Mouse (Mus musculus) ovary, postnatal 36 days (tissue): ENCODE measurements at regions not wholly inside any gene's neighbourhood (a gene's known extent, or its start where the extent isn't known, plus 50 kb on each side); places are given as distances from the start of the nearest gene placed in this dataset.

ENCODE experiments used
- DNase-seq: peaks from one replicate; pipeline ENCODE4 v3.0.0; 2022; ENCODE audit warnings: low spot score, mixed read lengths

GRCm38 (mm10) chr4:95154377-95154776 is 102.4 kb upstream of the Jun start:
- no peak for DNase-seq

- no peak for DNase-seq
These were observed 103.2 kb upstream of the Jun start for GRCm38 (mm10) chr4:95155178-95155577.

GRCm38 (mm10) chr4:95155796-95156195 is 103.8 kb upstream of the Jun start:
- DNase-seq: no peak

DNA sequence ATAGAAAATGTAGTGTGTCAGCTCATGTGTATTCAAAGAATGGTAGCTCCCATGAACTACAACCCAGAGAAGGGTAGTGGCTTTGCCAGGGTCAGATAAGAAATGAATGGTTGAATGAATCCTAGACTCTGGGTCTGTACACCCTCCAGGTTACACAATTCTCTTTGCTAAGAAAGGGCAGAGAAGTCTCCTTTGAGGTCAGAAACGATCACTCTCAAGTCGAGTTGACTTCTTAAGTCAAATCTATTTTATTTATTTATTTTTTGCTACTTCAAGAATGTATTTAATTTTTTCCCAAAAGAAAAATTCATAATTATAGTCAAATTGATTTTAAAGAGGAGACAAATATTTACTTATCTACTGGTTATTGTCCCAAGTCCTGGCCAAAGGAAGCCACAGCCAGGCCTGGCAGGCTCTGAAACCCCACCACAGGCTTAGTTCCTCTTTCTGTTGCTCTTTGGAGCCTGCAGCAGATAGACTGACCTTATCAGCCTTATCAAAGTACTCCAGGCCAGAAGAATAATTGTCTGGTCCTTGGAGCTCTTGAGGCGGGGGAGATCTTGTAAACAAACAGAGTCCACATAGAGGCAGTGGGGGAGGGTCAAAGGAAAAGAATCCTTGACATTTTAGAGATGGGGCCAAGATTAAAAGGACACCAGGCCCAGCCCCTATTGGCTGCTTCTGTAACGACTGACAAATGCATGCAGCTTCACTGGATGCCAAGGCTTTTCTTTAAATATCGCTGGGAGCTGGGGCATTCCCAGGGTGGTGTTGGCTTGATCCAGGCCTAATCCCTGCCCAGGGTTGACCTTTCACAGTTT is 104.6 kb upstream of the Jun start:
- DNase-seq: peak; percentile 52

GRCm38 (mm10) chr4:95157653-95158430 is 105.8 kb upstream of the Jun start:
- DNase-seq: no peak

GRCm38 (mm10) chr4:95158632-95159424 is 106.8 kb upstream of the Jun start:
- no peak for DNase-seq

- no peak for DNase-seq
These were observed 107.8 kb upstream of the Jun start for GRCm38 (mm10) chr4:95159821-95160220.

DNA sequence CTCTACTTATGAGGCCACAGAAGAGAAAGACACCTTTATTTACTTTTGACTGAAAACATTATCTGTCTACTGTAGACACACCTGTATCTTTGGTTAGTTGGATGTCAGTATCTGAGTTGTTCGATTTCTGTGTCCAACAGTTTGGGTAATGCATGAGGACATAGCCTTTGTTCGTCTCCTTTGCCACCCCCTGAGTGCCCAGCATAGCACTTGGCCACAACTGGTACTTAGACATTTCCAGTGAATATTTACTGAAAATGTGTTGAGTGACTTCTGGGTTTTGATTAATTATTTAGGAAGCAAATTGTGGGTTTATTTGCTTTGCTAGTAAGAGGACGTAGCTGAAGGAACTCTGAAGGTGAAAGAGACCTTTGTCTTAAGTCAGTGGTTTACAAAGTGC is 108.4 kb upstream of the Jun start:
- no peak for DNase-seq

DNA sequence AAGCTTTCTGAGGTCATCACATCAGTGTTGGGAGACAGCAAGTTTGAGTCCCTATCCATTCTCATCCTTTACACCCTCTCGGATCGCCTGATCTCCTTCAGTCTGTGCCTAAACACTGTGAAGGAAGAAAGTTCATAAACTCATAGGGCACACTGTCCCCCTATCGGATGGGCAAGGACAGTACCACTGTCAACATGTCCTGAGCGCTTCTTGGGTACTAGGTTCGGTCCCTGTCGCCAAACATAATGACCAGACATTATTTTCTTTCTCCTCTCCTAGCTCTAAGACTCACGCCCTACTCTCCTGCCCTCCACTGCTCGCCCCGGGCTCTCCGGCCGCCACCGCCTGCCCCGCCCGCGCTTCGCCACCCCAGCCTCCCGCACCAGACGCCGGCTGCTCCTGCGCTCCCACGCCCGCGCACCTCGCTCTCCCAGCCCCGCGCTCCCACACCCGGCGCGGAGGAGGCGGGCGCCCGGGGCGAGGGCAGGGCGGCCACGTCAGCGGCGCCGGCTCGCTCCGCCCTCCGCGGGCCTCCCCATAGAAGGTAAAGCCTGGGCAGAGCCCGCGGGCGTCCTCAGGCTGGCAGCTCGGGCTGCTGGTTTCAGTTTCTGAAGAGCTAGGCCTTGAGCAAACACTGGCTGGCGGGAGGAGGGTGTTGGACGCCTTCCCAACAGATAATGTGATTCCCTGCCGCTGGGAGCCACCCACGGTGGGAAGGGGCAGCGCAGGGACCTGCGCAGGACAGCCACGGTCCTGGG is 109.1 kb upstream of the Jun start:
- peak; percentile 94 for DNase-seq

DNA sequence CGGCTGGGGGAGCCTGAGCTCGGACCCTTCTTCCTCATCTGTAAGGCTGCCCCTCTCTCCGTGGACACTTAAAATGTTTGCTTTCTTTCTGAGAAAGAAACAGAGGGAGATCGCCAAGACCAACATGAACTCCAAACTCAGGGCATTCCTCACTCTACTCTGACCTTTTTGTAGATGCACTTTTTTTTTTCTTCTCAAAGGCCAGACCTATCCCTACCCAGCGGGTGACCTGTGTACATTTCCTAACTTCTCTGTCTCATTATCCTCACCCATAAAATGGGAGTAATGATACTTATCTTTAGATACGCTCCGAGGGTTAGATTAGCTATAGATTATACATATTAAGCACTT is 109.6 kb upstream of the Jun start:
- no peak for DNase-seq

GRCm38 (mm10) chr4:95162386-95163090 is 110.5 kb upstream of the Jun start:
- DNase-seq: no peak

- DNase-seq: no peak
These were observed 111.4 kb upstream of the Jun start for GRCm38 (mm10) chr4:95163403-95163802.

DNA sequence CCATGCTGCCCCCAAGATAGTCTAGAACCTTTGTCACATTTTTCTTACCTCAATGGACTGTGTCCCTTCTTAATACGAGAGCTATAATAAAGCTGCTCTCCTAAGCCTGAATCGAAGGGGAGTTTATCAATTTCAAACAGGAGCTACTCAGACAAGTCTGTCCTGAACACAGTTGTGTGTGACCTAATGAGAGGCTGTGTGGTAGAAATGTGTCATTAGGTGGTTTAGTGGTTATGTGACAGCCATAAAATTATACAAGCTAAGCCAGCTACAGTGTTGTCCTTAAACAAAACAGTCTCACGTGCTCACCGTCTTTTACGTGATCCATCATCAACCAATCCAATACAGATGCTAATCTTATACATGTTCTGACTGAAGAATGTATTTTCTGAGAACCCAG is 114.5 kb upstream of the Jun start:
- no peak for DNase-seq

GRCm38 (mm10) chr4:95167216-95167615 is 115.2 kb upstream of the Jun start:
- no peak for DNase-seq

DNA sequence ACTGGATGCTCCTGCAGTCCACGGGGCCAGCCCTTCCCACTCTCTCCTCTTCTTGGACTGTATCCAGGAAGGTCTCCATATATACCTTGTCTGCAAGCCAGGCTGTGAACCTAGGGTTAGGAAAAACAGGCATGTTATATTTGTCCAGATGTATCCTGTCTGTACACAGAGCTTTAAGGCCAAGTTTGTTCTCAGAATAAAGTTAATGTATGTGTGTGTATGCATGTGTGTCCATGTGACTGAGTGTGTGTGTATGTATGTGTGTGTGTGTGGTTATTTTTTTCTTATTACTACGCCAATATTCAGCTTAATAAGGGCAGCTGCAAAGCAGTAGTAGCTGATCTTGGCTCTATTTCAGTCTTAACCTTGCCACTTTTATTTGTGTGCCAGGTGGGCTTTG is 117.7 kb upstream of the Jun start:
- DNase-seq: no peak

GRCm38 (mm10) chr4:95177753-95178152 is 125.7 kb upstream of the Jun start:
- no peak for DNase-seq

DNA sequence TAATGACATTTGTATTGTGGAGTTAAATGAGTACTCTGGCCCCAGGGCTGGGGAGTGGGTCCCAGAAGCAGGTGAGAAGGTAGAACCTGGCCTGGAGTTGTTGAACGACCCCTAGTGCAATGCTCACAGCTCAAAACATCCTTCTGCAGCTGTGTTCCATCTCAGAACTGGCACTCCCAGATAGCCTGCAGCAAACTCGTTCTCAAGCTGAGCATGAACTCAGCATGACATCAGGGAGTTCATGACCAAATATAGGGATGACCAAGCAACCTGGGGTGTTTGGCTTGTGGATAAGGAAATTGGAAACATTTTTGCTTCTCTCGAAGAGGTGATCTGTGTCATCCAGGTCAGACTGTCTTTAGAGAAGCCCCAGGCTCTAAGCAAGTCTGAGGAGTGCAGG is 126.4 kb upstream of the Jun start:
- no peak for DNase-seq

GRCm38 (mm10) chr4:95178900-95179299 is 126.9 kb upstream of the Jun start:
- DNase-seq: no peak

- DNase-seq: no peak
These were observed 128.4 kb upstream of the Jun start for GRCm38 (mm10) chr4:95180446-95180845.

- no peak for DNase-seq
These were observed 129.0 kb upstream of the Jun start for GRCm38 (mm10) chr4:95180999-95181398.

DNA sequence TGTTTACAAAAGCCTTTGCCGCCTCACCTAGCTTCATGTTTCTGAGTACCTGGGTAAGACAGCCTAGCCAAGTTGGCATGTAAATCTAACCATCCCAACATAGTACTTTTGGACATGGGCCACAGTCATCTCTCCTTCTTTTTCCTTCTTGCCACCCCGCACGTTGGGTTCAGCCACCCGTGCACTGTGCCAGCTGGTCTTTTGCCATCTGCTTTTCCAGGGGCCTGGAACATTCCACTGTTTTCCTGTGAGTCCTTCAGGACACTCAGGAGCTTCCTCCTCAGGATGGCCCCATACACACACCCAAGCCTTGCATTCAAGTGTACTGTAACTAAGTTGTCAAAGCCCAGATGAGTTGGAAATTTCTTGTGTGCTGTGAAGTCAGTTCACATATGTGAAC is 132.2 kb upstream of the Jun start:
- no peak for DNase-seq
